Mouse (Mus musculus): ENCODE data around the gene Cdcp2. TPM values are rescaled to one million over a fixed set of nuclear protein-coding genes. Genes with fewer than 3 reads are reported as not detected.

The Cdcp2 gene
- polyA plus RNA-seq, 1 experiment: not detected

- no peaks in the 10 kb centered on the region for H3K27me3 ChIP-seq (ENCODE audit: control insufficient read depth, insufficient read depth, insufficient read length)
- H3K4me3 ChIP-seq (ENCODE audit: insufficient read depth, poor library complexity, severe bottlenecking): no peak overlapping the region
- H3K79me3 ChIP-seq (ENCODE audit: low read depth): no peaks in the 10 kb centered on the region
- H3K36me3 ChIP-seq (ENCODE audit: control insufficient read depth, insufficient read depth): no peaks in the 10 kb centered on the region
- H3ac ChIP-seq (ENCODE audit: control insufficient read depth, insufficient read length, low read depth): no peak overlapping the region
- no peak for TF ChIP-seq USF1 (IDR thresholded peaks at IDR 0.05; ENCODE audit: low read depth)
- H3K79me2 ChIP-seq (ENCODE audit: control insufficient read depth, insufficient read depth): no peaks in the 10 kb centered on the region
These were observed 31.4 kb downstream of the Cdcp2 start for GRCm38 (mm10) chr4:107127901-107128669.

DNA sequence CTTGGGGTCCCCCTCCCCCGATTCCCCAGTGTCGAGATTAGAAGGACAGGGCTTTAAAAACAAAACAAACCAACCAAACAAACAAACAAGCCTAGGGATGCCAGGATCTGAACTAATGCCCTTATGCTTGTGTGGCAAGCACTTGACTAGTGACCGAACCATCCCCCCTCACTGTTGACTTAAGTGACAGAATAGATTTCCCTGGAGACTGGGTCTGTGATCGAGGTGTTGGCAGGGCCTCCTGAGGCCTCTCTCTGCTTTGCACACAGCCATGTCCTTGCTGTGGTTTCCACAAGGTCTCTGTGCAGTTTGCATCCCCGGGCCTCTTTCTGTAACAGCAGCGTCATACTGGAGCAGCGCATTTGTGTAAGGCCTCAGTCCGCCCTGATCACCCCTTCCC, 32.7 kb downstream of the Cdcp2 start:
- no peak overlapping the region for H3K4me3 ChIP-seq (ENCODE audit: insufficient read depth, poor library complexity, severe bottlenecking)
- H3ac ChIP-seq (ENCODE audit: control insufficient read depth, insufficient read length, low read depth): no peak overlapping the region
- no peaks in the 10 kb centered on the region for H3K79me3 ChIP-seq (ENCODE audit: low read depth)
- H3K79me2 ChIP-seq (ENCODE audit: control insufficient read depth, insufficient read depth): no peaks in the 10 kb centered on the region
- H3K27me3 ChIP-seq (ENCODE audit: control insufficient read depth, insufficient read depth, insufficient read length): no peaks in the 10 kb centered on the region
- TF ChIP-seq MYOD1 (IDR thresholded peaks at IDR 0.05; ENCODE audit: control insufficient read depth, insufficient read length, low read depth) (no peak), FOSL1 (IDR thresholded peaks at IDR 0.05; ENCODE audit: insufficient read depth, low read length, poor library complexity, severe bottlenecking) (no peak), CTCF (IDR thresholded peaks at IDR 0.05; ENCODE audit: control insufficient read depth, insufficient read depth, insufficient read length) (no peak), CEBPB (IDR thresholded peaks at IDR 0.05; ENCODE audit: low read depth) (no peak), MYOG (IDR thresholded peaks at IDR 0.05; ENCODE audit: control insufficient read depth, extremely low read depth, insufficient read length) (no peak), USF1 (IDR thresholded peaks at IDR 0.05; ENCODE audit: low read depth) (no peak), MAX (IDR thresholded peaks at IDR 0.05) (no peak)
- no peaks in the 10 kb centered on the region for H3K36me3 ChIP-seq (ENCODE audit: control insufficient read depth, insufficient read depth)

GRCm38 (mm10) chr4:107130534-107130933, 33.8 kb downstream of the Cdcp2 start:
- H3K79me2 ChIP-seq (ENCODE audit: control insufficient read depth, insufficient read depth): no peaks in the 10 kb centered on the region
- no peak for TF ChIP-seq MYOG (IDR thresholded peaks at IDR 0.05; ENCODE audit: control insufficient read depth, extremely low read depth, insufficient read length)
- no peak for TF ChIP-seq FOSL1 (IDR thresholded peaks at IDR 0.05; ENCODE audit: insufficient read depth, low read length, poor library complexity, severe bottlenecking)
- TF ChIP-seq CTCF (IDR thresholded peaks at IDR 0.05; ENCODE audit: control insufficient read depth, insufficient read depth, insufficient read length): no peak
- no peak for TF ChIP-seq CEBPB (IDR thresholded peaks at IDR 0.05; ENCODE audit: low read depth)
- TF ChIP-seq MAX (IDR thresholded peaks at IDR 0.05): no peak
- TF ChIP-seq USF1 (IDR thresholded peaks at IDR 0.05; ENCODE audit: low read depth): no peak
- TF ChIP-seq MYOD1 (IDR thresholded peaks at IDR 0.05; ENCODE audit: control insufficient read depth, insufficient read length, low read depth): no peak
- H3K4me3 ChIP-seq (ENCODE audit: insufficient read depth, poor library complexity, severe bottlenecking): no peak overlapping the region
- no peaks in the 10 kb centered on the region for H3K36me3 ChIP-seq (ENCODE audit: control insufficient read depth, insufficient read depth)
- no peaks in the 10 kb centered on the region for H3K27me3 ChIP-seq (ENCODE audit: control insufficient read depth, insufficient read depth, insufficient read length)
- no peak overlapping the region for H3ac ChIP-seq (ENCODE audit: control insufficient read depth, insufficient read length, low read depth)
- H3K79me3 ChIP-seq (ENCODE audit: low read depth): no peaks in the 10 kb centered on the region

DNA sequence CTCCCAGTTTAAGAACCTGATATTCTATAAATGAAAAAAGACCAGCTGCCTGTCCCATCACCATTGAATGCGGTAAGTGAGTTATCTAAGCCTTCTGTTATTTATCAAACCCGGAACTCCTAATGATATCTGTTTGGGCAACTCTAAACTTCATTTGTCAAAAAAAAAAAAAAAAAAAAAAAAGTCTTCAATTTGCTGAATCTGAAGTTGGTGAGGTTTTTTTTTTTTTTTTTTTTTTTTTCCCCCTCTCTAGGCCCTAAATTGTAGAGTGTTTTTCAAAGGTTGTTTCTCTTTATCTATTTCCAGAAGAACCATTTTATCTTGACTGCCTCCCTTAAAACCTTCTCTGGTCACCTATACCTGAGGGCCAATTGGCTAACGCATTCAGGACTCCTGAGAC, 38.2 kb downstream of the Cdcp2 start:
- TF ChIP-seq CTCF (IDR thresholded peaks at IDR 0.05; ENCODE audit: control insufficient read depth, insufficient read depth, insufficient read length) (no peak), CEBPB (IDR thresholded peaks at IDR 0.05; ENCODE audit: low read depth) (no peak), MAX (IDR thresholded peaks at IDR 0.05) (no peak), FOSL1 (IDR thresholded peaks at IDR 0.05; ENCODE audit: insufficient read depth, low read length, poor library complexity, severe bottlenecking) (no peak), MYOD1 (IDR thresholded peaks at IDR 0.05; ENCODE audit: control insufficient read depth, insufficient read length, low read depth) (no peak), USF1 (IDR thresholded peaks at IDR 0.05; ENCODE audit: low read depth) (no peak), MYOG (IDR thresholded peaks at IDR 0.05; ENCODE audit: control insufficient read depth, extremely low read depth, insufficient read length) (no peak)
- no peaks in the 10 kb centered on the region for H3K36me3 ChIP-seq (ENCODE audit: control insufficient read depth, insufficient read depth)

GRCm38 (mm10) chr4:107135663-107136062, 39.0 kb downstream of the Cdcp2 start:
- no peak overlapping the region for H3ac ChIP-seq (ENCODE audit: control insufficient read depth, insufficient read length, low read depth)
- H3K27me3 ChIP-seq (ENCODE audit: control insufficient read depth, insufficient read depth, insufficient read length): no peaks in the 10 kb centered on the region
- no peak overlapping the region for H3K4me3 ChIP-seq (ENCODE audit: insufficient read depth, poor library complexity, severe bottlenecking)
- TF ChIP-seq CEBPB (IDR thresholded peaks at IDR 0.05; ENCODE audit: low read depth) (no peak), MYOG (IDR thresholded peaks at IDR 0.05; ENCODE audit: control insufficient read depth, extremely low read depth, insufficient read length) (no peak), MYOD1 (IDR thresholded peaks at IDR 0.05; ENCODE audit: control insufficient read depth, insufficient read length, low read depth) (no peak), CTCF (IDR thresholded peaks at IDR 0.05; ENCODE audit: control insufficient read depth, insufficient read depth, insufficient read length) (no peak), USF1 (IDR thresholded peaks at IDR 0.05; ENCODE audit: low read depth) (no peak), MAX (IDR thresholded peaks at IDR 0.05) (no peak), FOSL1 (IDR thresholded peaks at IDR 0.05; ENCODE audit: insufficient read depth, low read length, poor library complexity, severe bottlenecking) (no peak)
- H3K79me2 ChIP-seq (ENCODE audit: control insufficient read depth, insufficient read depth): no peaks in the 10 kb centered on the region
- no peaks in the 10 kb centered on the region for H3K36me3 ChIP-seq (ENCODE audit: control insufficient read depth, insufficient read depth)
- H3K79me3 ChIP-seq (ENCODE audit: low read depth): no peaks in the 10 kb centered on the region

More for the DNA sequence above, 38.2 kb downstream of the Cdcp2 start:
- H3K79me3 ChIP-seq (ENCODE audit: low read depth): no peaks in the 10 kb centered on the region
- H3K27me3 ChIP-seq (ENCODE audit: control insufficient read depth, insufficient read depth, insufficient read length): no peaks in the 10 kb centered on the region
- H3K4me3 ChIP-seq (ENCODE audit: insufficient read depth, poor library complexity, severe bottlenecking): no peak overlapping the region
- no peaks in the 10 kb centered on the region for H3K79me2 ChIP-seq (ENCODE audit: control insufficient read depth, insufficient read depth)
- H3ac ChIP-seq (ENCODE audit: control insufficient read depth, insufficient read length, low read depth): no peak overlapping the region

DNA sequence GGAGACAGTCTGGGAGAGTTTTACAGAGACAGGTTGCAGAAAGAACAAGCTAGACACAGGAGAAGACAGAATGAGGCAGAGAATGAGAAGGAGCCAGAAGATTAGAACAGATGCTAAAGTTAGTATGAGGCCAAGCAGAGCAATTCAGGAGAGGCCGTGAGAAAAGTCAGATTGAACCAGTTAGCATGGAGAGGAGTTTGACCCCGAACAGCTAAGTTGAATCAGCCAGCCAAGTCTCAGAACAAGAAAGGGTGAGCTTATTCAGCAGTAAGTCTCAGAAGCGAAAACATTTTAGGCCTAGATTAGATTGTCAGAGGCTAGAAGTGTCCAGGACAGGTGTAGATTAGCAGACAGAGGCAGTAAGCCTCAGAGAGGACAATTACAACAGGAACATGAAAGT, 39.8 kb downstream of the Cdcp2 start:
- no peak for TF ChIP-seq USF1 (IDR thresholded peaks at IDR 0.05; ENCODE audit: low read depth)
- TF ChIP-seq CTCF (IDR thresholded peaks at IDR 0.05; ENCODE audit: control insufficient read depth, insufficient read depth, insufficient read length): no peak
- no peak for TF ChIP-seq MAX (IDR thresholded peaks at IDR 0.05)
- no peak for TF ChIP-seq MYOG (IDR thresholded peaks at IDR 0.05; ENCODE audit: control insufficient read depth, extremely low read depth, insufficient read length)
- TF ChIP-seq MYOD1 (IDR thresholded peaks at IDR 0.05; ENCODE audit: control insufficient read depth, insufficient read length, low read depth): no peak
- TF ChIP-seq CEBPB (IDR thresholded peaks at IDR 0.05; ENCODE audit: low read depth): no peak
- no peak for TF ChIP-seq FOSL1 (IDR thresholded peaks at IDR 0.05; ENCODE audit: insufficient read depth, low read length, poor library complexity, severe bottlenecking)
- Histone ChIP-seq H3ac (ENCODE audit: control insufficient read depth, insufficient read length, low read depth) (no peak overlapping the region), H3K36me3 (ENCODE audit: control insufficient read depth, insufficient read depth) (no peaks in the 10 kb centered on the region), H3K79me2 (ENCODE audit: control insufficient read depth, insufficient read depth) (no peaks in the 10 kb centered on the region), H3K79me3 (ENCODE audit: low read depth) (no peaks in the 10 kb centered on the region), H3K27me3 (ENCODE audit: control insufficient read depth, insufficient read depth, insufficient read length) (no peaks in the 10 kb centered on the region), H3K4me3 (ENCODE audit: insufficient read depth, poor library complexity, severe bottlenecking) (no peak overlapping the region)
